Mouse (Mus musculus) layer of hippocampus, postnatal 14 days (tissue): ENCODE measurements at regions not wholly inside any gene's neighbourhood (a gene's known extent, or its start where the extent isn't known, plus 50 kb on each side); places are given as distances from the start of the nearest gene placed in this dataset.
"Not testable (repeated sequence)": the region's sequence is repeated elsewhere in the genome, so short reads cannot be mapped to it uniquely, and the experiment has no call there.

Source experiments
- DNase-seq, 2 experiments: peaks; one replicate each; pipeline ENCODE4 v3.0.0; 2021 to 2022; ENCODE audit warnings: low spot score in 2 of 2, mixed read lengths in 1 of 2

- DNase-seq, result no peak
Observed at GRCm38 (mm10) chr6:20555320-20555883, 659.9 kb upstream of the Kcnd2 start.

DNA sequence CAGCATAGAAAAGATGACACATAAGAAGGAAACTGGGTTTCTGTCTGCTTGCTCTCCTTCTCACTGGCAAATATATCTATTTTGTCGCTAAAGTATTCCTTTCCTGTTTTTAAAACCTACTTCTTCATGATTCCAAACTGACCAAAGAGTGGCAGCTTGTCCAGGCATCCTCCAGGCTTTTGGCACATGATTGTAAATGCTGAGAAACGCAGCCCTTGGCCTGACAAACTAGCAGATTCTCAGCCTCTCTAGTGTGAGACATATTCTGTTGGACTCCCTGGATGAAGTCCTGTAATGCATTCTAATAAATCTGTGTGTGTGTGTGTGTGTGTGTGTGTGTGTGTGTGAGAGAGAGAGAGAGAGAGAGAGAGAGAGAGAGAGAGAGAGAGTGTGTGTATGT, 642.7 kb upstream of the Kcnd2 start:
- DNase-seq, result no peak

DNA sequence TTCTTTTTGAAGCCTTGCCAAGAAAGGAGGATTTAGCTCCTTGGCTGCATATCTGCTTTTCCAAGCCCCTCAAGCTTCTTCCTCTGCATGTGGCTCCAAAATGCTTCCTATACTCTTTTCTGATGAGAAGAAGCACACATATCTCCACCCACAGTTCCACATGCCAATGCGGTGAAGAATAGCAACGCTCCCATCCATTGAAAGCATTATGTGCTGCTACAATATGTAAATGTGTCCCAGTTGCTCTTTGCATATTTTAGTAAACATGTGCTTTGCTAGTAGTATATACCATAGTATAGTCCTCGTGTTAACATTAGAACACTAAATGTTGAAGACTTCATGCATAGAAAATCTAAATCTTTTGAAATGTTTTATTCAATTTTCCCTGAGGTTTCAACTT, 640.6 kb upstream of the Kcnd2 start:
- no peak for DNase-seq

DNA sequence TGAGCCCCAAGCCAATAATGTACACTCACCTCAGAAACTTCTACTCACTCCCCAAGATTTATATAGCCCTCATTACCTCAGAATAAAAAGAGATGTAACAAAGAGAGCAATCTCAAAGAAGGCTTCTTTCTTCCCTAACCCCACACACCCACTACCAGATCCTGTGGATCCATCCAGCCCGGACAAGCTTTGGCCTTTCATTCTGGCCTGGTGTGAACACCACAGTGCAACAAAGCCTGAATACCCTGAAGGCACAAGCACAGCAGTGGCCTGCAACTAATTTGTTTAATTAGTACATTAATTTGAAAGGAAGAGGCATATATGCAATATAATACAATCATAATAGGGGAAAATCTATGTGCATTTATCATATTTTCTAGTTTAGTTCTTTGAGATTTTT, 616.5 kb upstream of the Kcnd2 start:
- DNase-seq, result no peak

DNA sequence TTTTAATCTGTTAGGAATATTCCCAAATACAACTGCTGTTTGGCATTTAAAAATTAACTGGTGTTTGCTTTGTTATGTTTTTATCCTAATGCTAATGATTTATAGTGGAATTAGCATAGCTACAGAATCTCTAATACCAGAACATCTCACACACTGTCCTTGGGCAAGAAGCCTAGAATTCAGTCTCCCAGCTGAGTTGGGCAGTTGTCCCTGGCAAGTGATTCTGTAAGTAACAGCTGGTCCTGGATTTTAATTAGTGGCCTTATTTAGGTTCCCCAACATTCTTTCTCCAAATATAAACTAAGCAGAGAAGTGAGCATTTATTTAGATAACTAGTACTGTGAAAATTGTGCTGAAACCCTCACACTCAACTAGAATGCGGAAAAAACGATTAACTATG, 611.1 kb upstream of the Kcnd2 start:
- DNase-seq, result peak; percentile 31 to 88

- DNase-seq, result no peak
Observed at GRCm38 (mm10) chr6:20620476-20620875, 594.8 kb upstream of the Kcnd2 start.

DNA sequence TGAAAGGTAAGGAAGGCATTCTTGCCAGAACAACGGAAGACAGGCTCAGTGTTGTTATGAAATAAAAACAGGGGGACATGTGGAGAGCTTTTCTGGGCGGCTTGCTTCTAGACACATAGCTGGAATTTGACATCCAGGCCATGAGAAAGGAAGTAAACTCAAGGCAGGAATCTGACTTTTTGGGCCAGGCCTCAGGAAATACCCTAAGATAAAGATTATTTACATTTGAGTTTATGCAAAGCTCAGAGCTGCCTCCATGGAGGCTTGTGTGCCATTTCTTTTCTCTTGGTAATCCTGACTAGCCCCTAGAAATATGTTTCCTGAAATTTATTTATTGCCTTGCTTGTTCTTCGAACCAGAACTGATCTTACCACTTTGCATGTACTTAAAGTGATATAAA, 588.9 kb upstream of the Kcnd2 start:
- no peak for DNase-seq

- DNase-seq, result no peak
Observed at GRCm38 (mm10) chr6:20627071-20627470, 588.2 kb upstream of the Kcnd2 start.

- DNase-seq, result no peak
Observed at GRCm38 (mm10) chr6:20640301-20640700, 575.0 kb upstream of the Kcnd2 start.

GRCm38 (mm10) chr6:20641375-20641774, 573.9 kb upstream of the Kcnd2 start:
- DNase-seq, result peak in 1 of 2 experiments; percentile 0

DNA sequence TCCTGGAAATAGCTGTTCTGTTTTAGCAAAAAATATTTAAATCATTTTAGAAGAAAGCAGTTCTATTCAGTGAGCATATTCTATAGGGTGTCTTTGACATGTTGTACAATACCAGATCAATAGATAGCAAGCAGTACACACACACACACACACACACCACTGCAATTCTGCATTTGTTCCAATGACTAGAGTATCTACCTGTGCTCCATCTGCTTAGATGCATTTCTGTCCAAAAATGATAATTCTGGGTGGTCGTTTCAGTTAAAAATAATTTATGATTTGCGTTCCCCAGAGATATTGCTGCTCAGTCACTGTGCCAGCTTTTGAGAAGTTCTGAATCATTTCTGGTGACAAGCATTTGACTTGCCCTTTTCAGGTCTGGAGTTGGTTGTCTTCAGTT, 573.5 kb upstream of the Kcnd2 start:
- no peak for DNase-seq

- no peak for DNase-seq
Observed at GRCm38 (mm10) chr6:20657042-20657441, 558.3 kb upstream of the Kcnd2 start.

DNA sequence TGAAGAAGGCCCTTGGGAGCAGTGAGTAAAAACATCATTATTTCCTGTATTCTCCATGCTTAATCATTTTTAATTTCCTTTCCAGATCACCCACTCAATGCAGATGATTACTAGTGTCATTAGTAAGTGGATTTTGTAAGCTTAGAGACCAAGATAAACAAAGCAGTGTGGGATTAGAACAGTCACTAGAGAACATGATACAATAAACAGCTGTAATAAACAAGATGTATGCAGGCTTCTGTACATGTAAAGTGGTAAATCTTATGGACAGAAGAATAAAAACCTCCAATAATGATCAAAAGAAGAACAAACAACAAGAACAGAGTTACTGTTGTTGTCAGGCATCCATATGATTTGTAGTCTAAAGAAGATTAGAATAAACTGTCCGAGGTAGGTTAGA, 542.1 kb upstream of the Kcnd2 start:
- no peak for DNase-seq

DNA sequence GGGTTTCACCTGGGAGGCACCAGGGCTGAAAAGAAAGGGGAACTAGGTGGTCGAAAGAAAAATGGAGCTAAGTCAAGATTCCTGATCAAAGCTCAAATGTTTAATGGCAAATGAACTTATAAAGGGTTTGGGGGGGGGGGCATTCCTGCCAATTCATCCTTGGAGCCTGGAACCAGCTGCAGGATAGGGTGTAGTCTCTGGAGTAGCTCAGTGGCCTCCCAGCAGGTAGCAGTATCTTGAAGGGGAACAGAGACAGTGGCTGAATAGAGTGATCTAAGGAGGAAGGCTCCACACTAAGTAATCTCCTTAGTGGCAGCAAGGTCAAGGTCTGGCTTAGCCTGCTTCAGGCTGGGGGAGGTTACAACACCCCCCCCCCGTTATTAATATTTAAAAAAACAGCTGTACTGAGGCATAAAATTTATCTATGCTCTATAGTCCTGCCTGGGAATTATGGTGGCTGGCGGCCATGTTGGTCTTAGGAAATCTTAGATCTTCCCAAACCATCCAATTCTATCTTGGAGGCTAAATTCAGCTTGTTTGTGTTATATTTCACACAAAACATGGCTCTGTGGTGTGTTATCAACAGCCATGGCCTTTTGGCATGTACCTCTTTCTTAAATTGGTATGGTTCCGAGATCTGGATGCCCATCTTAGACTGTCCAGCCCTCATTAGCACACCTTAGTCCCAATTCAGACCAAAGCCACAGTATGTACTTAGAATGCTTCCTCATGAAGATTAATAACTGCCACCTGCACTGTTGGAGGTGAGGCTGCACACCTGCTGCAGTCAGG, 528.7 kb upstream of the Kcnd2 start:
- not testable (repeated sequence) for DNase-seq

DNA sequence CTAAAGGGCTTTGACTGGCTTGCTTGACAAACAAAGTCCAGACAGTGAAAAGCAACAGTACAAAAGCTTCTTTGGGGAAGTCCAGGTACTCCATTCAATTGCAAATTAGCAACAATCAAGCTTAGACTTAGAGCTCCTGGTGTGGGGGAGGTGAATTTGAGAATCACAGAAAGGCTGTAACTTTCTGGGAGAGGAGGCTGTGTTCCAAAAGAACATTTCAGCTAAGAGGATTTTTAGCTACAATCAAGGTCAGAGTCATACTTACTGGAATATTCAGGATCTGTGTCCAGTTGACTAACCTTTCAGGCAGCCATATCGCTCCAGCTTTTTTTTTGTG, 528.1 kb upstream of the Kcnd2 start:
- DNase-seq, result not testable (repeated sequence)

DNA sequence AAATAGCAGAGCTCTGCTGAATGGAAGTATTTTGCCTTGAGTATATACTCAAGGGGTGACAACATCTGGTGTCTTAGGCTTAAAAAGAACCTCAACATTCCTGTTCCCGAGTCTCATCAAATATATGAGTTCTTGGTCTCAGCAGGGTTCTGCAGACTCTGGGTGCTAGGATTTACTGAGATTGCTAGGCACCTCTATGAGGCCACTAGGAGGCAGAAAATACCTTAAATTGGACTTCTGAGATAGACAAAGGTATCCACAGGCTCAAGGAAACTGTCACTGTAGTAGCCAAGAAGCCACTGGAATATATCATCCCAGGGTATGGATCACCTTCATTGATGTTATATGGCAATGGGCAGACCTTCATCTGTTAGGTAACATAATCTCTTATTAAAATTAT, 489.4 kb upstream of the Kcnd2 start:
- DNase-seq, result no peak

DNA sequence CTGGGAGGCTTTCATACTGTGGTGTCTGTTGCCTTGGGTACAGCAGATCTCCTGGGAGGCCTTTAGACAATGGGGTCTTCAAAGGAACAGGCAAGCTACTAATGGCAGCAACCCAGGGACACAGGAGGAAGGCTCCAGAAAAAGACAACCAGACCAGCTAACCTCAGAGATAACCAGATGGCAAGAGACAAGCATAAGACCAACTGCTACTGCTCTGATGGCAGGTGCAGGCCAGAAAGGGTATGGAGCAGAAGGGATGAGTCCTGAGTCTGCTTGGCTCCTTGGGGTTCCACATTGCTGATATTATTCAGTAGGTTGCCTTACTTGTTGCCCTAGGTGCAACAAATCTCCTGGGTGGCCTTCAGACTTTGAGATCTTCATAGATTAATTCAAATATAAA, 476.2 kb upstream of the Kcnd2 start:
- DNase-seq, result no peak

DNA sequence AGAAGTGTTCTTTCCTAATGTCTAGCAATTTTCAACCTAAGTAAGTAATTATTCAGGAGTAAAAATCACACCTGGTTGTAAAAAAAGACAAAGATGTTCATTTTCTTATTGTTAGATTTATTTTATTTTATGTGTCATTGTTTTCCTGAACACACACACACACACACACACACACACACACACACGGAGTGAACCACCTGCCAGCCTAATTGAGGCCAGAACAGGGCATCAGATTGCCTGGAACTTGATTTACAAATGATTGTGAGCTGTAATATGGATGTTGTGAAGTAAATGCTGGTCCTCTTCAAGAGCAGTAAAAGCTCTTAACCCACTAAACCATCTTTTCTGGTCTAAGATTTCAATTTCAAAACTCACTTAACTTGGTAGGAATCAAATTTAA, 474.9 kb upstream of the Kcnd2 start:
- peak in 1 of 2 experiments; percentile 13 for DNase-seq

GRCm38 (mm10) chr6:20741240-20741639, 474.1 kb upstream of the Kcnd2 start:
- DNase-seq, result no peak

DNA sequence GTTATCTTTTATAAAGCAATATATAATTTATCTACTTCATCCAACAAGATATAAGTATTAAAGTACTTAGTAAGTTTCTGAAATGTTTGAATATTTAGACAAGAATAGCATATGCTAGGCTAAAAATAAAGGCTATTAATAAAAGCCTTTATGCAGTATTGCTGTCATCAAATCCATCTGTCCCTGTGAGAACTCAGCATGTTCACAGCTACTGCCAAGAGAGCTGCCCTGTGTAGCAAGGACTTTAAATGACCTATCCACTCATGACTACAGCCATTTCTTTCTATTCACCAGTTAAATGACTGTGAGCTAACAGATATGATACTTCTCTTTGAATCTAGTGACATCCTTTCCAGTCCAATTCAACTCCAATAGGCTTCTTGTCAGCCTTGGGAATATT, 458.1 kb upstream of the Kcnd2 start:
- no peak for DNase-seq

GRCm38 (mm10) chr6:20761300-20761699, 454.0 kb upstream of the Kcnd2 start:
- no peak for DNase-seq

DNA sequence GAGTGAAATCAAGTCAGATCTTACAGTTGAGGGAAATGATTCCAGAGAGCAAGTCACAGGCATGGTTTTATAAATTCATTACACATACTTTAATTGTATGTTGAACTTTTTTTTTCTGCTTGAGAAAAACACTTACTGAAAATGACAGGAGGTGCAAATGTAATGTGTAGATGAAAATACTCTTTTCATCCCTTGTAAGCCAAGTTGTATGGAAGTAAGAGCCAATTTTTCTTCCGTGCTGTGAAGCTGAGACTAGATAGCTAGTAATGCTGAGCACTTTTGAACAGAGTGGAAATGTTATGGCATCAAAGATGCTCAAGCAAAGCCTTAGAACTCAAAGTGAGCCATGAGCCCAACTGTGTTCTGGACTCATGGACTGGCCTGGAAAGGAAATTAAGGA, 439.4 kb upstream of the Kcnd2 start:
- no peak for DNase-seq
